Mouse (Mus musculus) hindbrain, embryonic 12.5 days (tissue): ENCODE measurements at regions not wholly inside any gene's neighbourhood (a gene's known extent, or its start where the extent isn't known, plus 50 kb on each side); places are given as distances from the start of the nearest gene placed in this dataset. TPM values are rescaled to one million over a fixed set of nuclear protein-coding genes. Genes with fewer than 3 reads are reported as not detected.

Experiments
- microRNA-seq: library from miRNA; unstranded; fragments of <30 nt; microRNA quantifications from one replicate; pipeline ENCODE4, GENCODE M21; 2017

Small RNA genes in the stretch of these regions (microRNA-seq; reads per million reads assigned to microRNA genes)
- gene Gm22696, result not detected
